Mouse (Mus musculus) kidney, postnatal 0 days (tissue): ENCODE data around the gene Wscd2. TPM values are rescaled to one million over a fixed set of nuclear protein-coding genes. Genes with fewer than 3 reads are reported as not detected.

Experiments
- ATAC-seq: fragments of 200-750 bp; cut with Nextera tagmentation; replicated peaks from 2 replicates; pipeline ENCODE4 v1.8.0; 2017; ENCODE audit warnings: low read depth, moderate number of reproducible peaks, moderate TSS enrichment, moderate library complexity; ENCODE audit not compliant: low FRiP score
- DNase-seq: peaks from one replicate; pipeline ENCODE4 v3.0.0-alpha.2; 2016; ENCODE audit warnings: low spot score
- H3K27ac ChIP-seq: fragments of 300-500 bp; sonication (generic); 2 replicates; pipeline ENCODE4 v1.5.1; 2014; ENCODE audit warnings: mild to moderate bottlenecking
- H3K27me3 ChIP-seq: fragments of 300-500 bp; sonication (generic); 2 replicates; pipeline ENCODE4 v1.6.1; 2014; ENCODE audit warnings: low read length, mixed read lengths; ENCODE audit not compliant: insufficient read depth
- H3K36me3 ChIP-seq: fragments of 300-500 bp; sonication (generic); 2 replicates; pipeline ENCODE4 v1.6.1; 2014; ENCODE audit warnings: low read length, mixed read lengths; ENCODE audit not compliant: insufficient read depth
- H3K4me1 ChIP-seq: fragments of 300-500 bp; sonication (generic); replicated peaks from 2 replicates; pipeline ENCODE4 v1.6.1; 2014; ENCODE audit warnings: antibody characterized with exemption, low read length, mixed read lengths; ENCODE audit not compliant: insufficient read depth
- H3K4me2 ChIP-seq: fragments of 300-500 bp; sonication (generic); 2 replicates; pipeline ENCODE4 v1.6.1; 2014; ENCODE audit warnings: mild to moderate bottlenecking, low read length, moderate library complexity, mixed read lengths
- H3K4me3 ChIP-seq: fragments of 300-500 bp; sonication (generic); replicated peaks from 2 replicates; pipeline ENCODE4 v1.5.1; 2014; ENCODE audit warnings: low read depth, low read length
- H3K9ac ChIP-seq: fragments of 300-500 bp; sonication (generic); 2 replicates; pipeline ENCODE4 v1.6.1; 2014; ENCODE audit warnings: low read depth, low read length
- H3K9me3 ChIP-seq: fragments of 300-500 bp; sonication (generic); replicated peaks from 2 replicates; pipeline ENCODE4 v1.6.1; 2016; ENCODE audit warnings: low read length, inconsistent platforms, mixed read lengths
- CTCF ChIP-seq: IDR thresholded peaks from 2 replicates; pipeline ENCODE4 v1.5.1; 2016; ENCODE audit warnings: antibody characterized with exemption, low read depth, mild to moderate bottlenecking, moderate library complexity
- WGBS: fragments of 180-500 bp; shearing (Covaris S2); extraction: QIAGEN DNeasy Blood & Tissue Kit; methylation state at CpG from one replicate; pipeline ENCODE4 v1.1.7; 2014; 5-methylcytosine and 5-hydroxymethylcytosine counted together
- polyA plus RNA-seq: library from polyadenylated mRNA; unstranded; fragments of >200 nt; fragmentation: Nextera tagmentation; extraction: Ambion mirVana; gene quantifications from 2 replicates; pipeline ENCODE4 v1.2.1, GENCODE M21; 2015

The Wscd2 gene
- polyA plus RNA-seq, 1 experiment from 2014 or later: 1.7 TPM

GRCm38 (mm10) chr5:113596780-113597353 is 106.7 kb downstream of the Wscd2 start:
- no peak overlapping the region for H3K4me3 ChIP-seq
- no peak for DNase-seq

DNA sequence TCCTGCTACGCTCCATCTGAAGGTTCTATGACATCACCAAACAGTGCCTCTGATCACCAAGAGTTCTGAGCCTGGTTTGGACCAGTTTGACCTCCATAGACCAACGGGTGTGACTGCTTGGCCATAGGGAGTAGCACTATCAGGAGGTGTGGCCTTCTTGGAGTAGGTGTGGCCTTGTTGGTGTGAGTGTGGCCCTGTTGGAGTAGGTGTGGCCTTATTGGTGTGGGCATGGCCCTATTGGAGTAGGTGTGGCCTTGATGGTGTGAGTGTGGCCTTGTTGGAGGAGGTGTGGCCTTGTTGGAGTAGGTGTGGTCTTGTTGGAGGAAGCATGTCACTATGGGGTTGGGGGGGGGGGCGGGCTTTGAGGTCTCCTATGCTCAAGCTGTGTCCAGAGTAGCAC is 110.0 kb downstream of the Wscd2 start:
- no peaks in the 10 kb centered on the region for H3K36me3 ChIP-seq
- H3K4me2 ChIP-seq: no peak overlapping the region
- H3K4me1 ChIP-seq: no peaks in the 10 kb centered on the region
- no peak for TF ChIP-seq CTCF
- no peak overlapping the region for H3K9ac ChIP-seq
- no peak for ATAC-seq
- H3K9me3 ChIP-seq: no peaks in the 10 kb centered on the region
- H3K27me3 ChIP-seq: no peaks in the 10 kb centered on the region
- H3K4me3 ChIP-seq: no peak overlapping the region
- no peak for DNase-seq
- WGBS: 74% methylated on average over 3 of the region's 3 CpGs
- H3K27ac ChIP-seq: no peak overlapping the region

More at GRCm38 (mm10) chr5:113596780-113597353, 106.7 kb downstream of the Wscd2 start:
- Histone ChIP-seq H3K9me3 (no peaks in the 10 kb centered on the region), H3K27me3 (no peaks in the 10 kb centered on the region), H3K27ac (no peak overlapping the region), H3K36me3 (no peaks in the 10 kb centered on the region), H3K4me1 (no peaks in the 10 kb centered on the region), H3K9ac (no peak overlapping the region), H3K4me2 (no peak overlapping the region)
- TF ChIP-seq CTCF: no peak
- 60% methylated on average over 9 of the region's 9 CpGs for WGBS
- ATAC-seq: no peak

GRCm38 (mm10) chr5:113600803-113601202 is 110.7 kb downstream of the Wscd2 start:
- Histone ChIP-seq H3K4me2 (no peak overlapping the region), H3K4me3 (no peak overlapping the region), H3K4me1 (no peaks in the 10 kb centered on the region), H3K27ac (no peak overlapping the region), H3K9me3 (no peaks in the 10 kb centered on the region), H3K27me3 (no peaks in the 10 kb centered on the region), H3K9ac (no peak overlapping the region), H3K36me3 (no peaks in the 10 kb centered on the region)
- DNase-seq (no peak), ATAC-seq (no peak)
- 88% methylated on average over 4 of the region's 4 CpGs for WGBS
- TF ChIP-seq CTCF: no peak

DNA sequence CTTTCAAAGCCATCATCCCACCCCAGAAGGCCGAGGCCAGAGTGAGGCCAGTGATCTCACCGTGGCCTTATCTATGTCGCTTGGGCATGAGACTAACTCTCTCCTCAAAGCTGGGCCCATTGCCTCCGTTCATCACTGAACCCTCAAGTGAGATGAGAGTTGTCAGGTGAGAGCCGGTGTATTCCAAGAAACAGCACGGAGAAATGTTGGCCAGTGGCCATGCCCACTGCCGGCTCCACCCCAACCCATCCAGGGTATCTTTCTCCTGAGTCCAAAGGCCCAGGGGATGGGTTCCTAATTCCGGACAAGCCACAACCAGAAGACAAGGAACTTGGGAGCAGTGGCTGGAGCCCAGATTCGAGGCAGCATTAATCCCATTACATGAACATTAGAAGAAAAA is 113.3 kb downstream of the Wscd2 start:
- no peak overlapping the region for H3K4me2 ChIP-seq
- H3K27ac ChIP-seq: no peak overlapping the region
- H3K27me3 ChIP-seq: no peaks in the 10 kb centered on the region
- DNase-seq: no peak
- ATAC-seq: no peak
- no peaks in the 10 kb centered on the region for H3K36me3 ChIP-seq
- no peak for TF ChIP-seq CTCF
- H3K4me1 ChIP-seq: no peaks in the 10 kb centered on the region
- H3K4me3 ChIP-seq: no peak overlapping the region
- no peaks in the 10 kb centered on the region for H3K9me3 ChIP-seq
- H3K9ac ChIP-seq: no peak overlapping the region
- WGBS: 71% methylated on average over 9 of the region's 9 CpGs

DNA sequence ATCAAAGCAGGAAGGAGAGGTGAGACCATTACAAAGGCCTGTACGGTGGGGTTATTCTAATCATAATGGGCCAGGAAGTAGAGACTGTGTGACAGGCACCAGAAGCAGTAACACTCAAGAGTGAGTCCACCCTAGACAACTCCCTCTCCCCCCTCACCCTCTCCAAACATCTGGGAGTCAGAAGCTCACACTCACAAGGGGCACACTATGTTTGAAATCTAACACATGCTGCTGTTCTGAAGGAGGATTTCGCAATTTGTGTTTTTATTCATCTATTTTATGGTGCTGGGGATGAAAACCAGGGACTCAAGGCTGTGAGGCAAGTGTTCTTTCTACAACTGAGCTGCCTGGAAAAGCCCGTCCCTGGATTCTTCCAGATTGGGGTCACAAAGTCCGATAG is 114.6 kb downstream of the Wscd2 start:
- DNase-seq (no peak), ATAC-seq (no peak)
- Histone ChIP-seq H3K4me2 (no peak overlapping the region), H3K27me3 (no peaks in the 10 kb centered on the region), H3K4me3 (no peak overlapping the region), H3K4me1 (no peaks in the 10 kb centered on the region), H3K9ac (no peak overlapping the region), H3K9me3 (no peaks in the 10 kb centered on the region), H3K27ac (no peak overlapping the region), H3K36me3 (no peaks in the 10 kb centered on the region)
- TF ChIP-seq CTCF: no peak
- WGBS: 66% methylated on average over 4 of the region's 4 CpGs

DNA sequence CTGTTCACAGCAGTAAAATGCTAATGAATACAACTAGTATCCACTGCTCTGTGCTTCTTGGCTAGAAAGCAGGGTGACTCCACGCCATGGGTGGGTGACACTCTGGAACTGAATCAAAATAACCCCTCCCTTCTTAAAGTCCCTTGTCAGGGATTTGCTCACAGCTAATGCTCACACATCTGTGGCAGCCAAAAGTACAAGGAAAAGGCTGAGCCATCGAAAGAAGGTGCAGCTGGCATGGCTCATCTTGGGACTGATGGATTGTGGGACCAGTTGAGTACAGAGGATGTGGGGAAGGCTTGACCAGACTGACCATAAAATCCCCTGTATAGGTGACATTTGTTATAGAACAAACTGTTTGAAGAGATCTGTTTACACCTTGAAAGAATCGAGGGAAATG is 116.0 kb downstream of the Wscd2 start:
- 56% methylated on average over 3 of the region's 3 CpGs for WGBS
- Histone ChIP-seq H3K27ac (no peak overlapping the region), H3K4me2 (no peak overlapping the region), H3K9me3 (no peaks in the 10 kb centered on the region), H3K9ac (no peak overlapping the region), H3K36me3 (no peaks in the 10 kb centered on the region), H3K27me3 (no peaks in the 10 kb centered on the region), H3K4me1 (no peaks in the 10 kb centered on the region), H3K4me3 (no peak overlapping the region)
- no peak for ATAC-seq
- no peak for TF ChIP-seq CTCF
- no peak for DNase-seq
